Mouse (Mus musculus): ENCODE measurements around the gene Stox2. TPM values are rescaled to one million over a fixed set of nuclear protein-coding genes. Genes with fewer than 3 reads are reported as not detected.

Gene Stox2
- total RNA-seq, 2 experiments from 2014 or later = 9.4 to 10.5 TPM

- intact Hi-C loops (cut with DNase I; ENCODE audit: low total_unique reads) = no loop called here
- DNase-seq = no peak
Measured at GRCm38 (mm10) chr8:47135586-47135985, 310.6 kb downstream of the Stox2 start.

GRCm38 (mm10) chr8:47134736-47135135 is 311.4 kb downstream of the Stox2 start:
- intact Hi-C loops (cut with DNase I; ENCODE audit: low total_unique reads) = no loop called here
- no peak for DNase-seq

DNA sequence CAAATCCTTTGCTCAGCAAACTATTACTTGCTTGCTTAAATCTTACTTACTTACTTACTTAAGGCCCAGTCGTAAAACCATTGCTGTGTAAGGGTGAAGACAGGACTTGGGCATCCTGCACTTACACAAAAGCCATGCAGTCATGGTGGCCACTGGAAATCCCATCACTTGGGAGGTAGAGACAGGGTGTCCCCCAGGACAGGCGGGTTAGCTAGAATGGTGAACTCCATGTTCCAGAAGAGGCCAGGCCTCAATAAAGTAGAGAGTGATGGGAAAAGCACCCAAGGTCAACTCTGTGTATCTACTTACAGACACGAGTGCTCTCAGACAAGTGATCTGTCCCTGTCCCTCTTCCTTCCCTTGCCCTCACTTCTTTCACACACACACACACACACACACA is 312.8 kb downstream of the Stox2 start:
- DNase-seq = no peak
- intact Hi-C loops (cut with DNase I; ENCODE audit: low total_unique reads) = no loop called here

Other genes with a start within 250 kb of the Stox2 start
- gene Trappc11, start 87.1 kb upstream of the Stox2 start, total RNA-seq (2021) = 10 to 100 TPM; 16.3 to 17.5 TPM
- gene Rwdd4a, start 87.3 kb upstream of the Stox2 start, total RNA-seq (2021) = 10 to 100 TPM; 27.2 to 32.5 TPM
- gene Ing2, start 229.2 kb upstream of the Stox2 start, total RNA-seq (2021) = 10 to 100 TPM; 17.2 to 18.1 TPM